17 mouse cellular contexts compared by ENCODE assay signal in genomic region chr16:40307666-40308065, GRCm38 (mm10).
DNase-seq lines count a peak whose midpoint lies in the region; ATAC-seq and TF ChIP-seq lines count a peak whose summit lies in the region.
"Had no signal": no experiment of that assay in that cellular context is flagged by ENCODE, and none has a peak within 500 bp of the region (broad histone marks: within the 10 kb centered on the region; RNA-seq: fewer than 3 reads in every experiment).

No protein-coding gene starts in this region.

- no peak overlapping the region for H3K4me2 ChIP-seq in embryonic facial prominence, embryonic 14.5 days (ENCODE audit: low read depth, low read length)
- no peak overlapping the region for H3K4me2 ChIP-seq in hindbrain, postnatal 0 days (ENCODE audit: low read depth, low read length)
- H3K4me2 ChIP-seq in midbrain, embryonic 16.5 days (ENCODE audit: low read length) = no peak overlapping the region
- H3K4me2 ChIP-seq in midbrain, embryonic 11.5 days = no peak overlapping the region
- H3K4me2 ChIP-seq: embryonic facial prominence, embryonic 13.5 days; forebrain, embryonic 15.5 days; heart, embryonic 13.5 days; hindbrain, embryonic 15.5 days had no signal

- 54% methylated on average over 2 of the region's 2 CpGs for WGBS in embryonic facial prominence, embryonic 14.5 days
- 60% methylated on average over 2 of the region's 2 CpGs for WGBS in embryonic facial prominence, embryonic 10.5 days
- 43% methylated on average over 2 of the region's 2 CpGs for WGBS in hindbrain, postnatal 0 days
- 64% methylated on average over 2 of the region's 2 CpGs for WGBS in hindbrain, embryonic 10.5 days
- WGBS in midbrain, embryonic 16.5 days = 40% methylated on average over 2 of the region's 2 CpGs
- 63% methylated on average over 2 of the region's 2 CpGs for WGBS in midbrain, embryonic 11.5 days

- H3K9me3 ChIP-seq in embryonic facial prominence, embryonic 14.5 days (ENCODE audit: control insufficient read depth, low read length) = no peaks in the 10 kb centered on the region
- no peaks in the 10 kb centered on the region for H3K9me3 ChIP-seq in embryonic facial prominence, embryonic 10.5 days
- H3K9me3 ChIP-seq in hindbrain, postnatal 0 days (ENCODE audit: low read length) = no peaks in the 10 kb centered on the region
- no peaks in the 10 kb centered on the region for H3K9me3 ChIP-seq in hindbrain, embryonic 10.5 days
- no peaks in the 10 kb centered on the region for H3K9me3 ChIP-seq in midbrain, embryonic 16.5 days (replicated peaks; ENCODE audit: control insufficient read depth, low read length, poor library complexity, severe bottlenecking)
- H3K9me3 ChIP-seq in midbrain, embryonic 11.5 days (ENCODE audit: control insufficient read depth, low read length) = no peaks in the 10 kb centered on the region
- H3K9me3 ChIP-seq: embryonic facial prominence, embryonic 13.5 days; forebrain, embryonic 15.5 days; heart, embryonic 13.5 days; hindbrain, embryonic 15.5 days had no signal

- H3K4me3 ChIP-seq in embryonic facial prominence, embryonic 14.5 days (ENCODE audit: low read depth, low read length) = no peak overlapping the region
- no peak overlapping the region for H3K4me3 ChIP-seq in embryonic facial prominence, embryonic 10.5 days
- no peak overlapping the region for H3K4me3 ChIP-seq in hindbrain, postnatal 0 days (ENCODE audit: low read length)
- no peak overlapping the region for H3K4me3 ChIP-seq in hindbrain, embryonic 10.5 days
- no peak overlapping the region for H3K4me3 ChIP-seq in midbrain, embryonic 16.5 days (ENCODE audit: low read depth, low read length)
- no peak overlapping the region for H3K4me3 ChIP-seq in midbrain, embryonic 11.5 days (ENCODE audit: low read depth, low read length)
- H3K4me3 ChIP-seq: embryonic facial prominence, embryonic 13.5 days; forebrain, embryonic 15.5 days; heart, embryonic 13.5 days; hindbrain, embryonic 15.5 days had no signal

- ATAC-seq in embryonic facial prominence, embryonic 14.5 days (ENCODE audit: low read depth) = no peak
- no peak for ATAC-seq in hindbrain, postnatal 0 days
- no peak for ATAC-seq in midbrain, embryonic 16.5 days
- no peak for ATAC-seq in midbrain, embryonic 11.5 days (ENCODE audit: low FRiP score)
- ATAC-seq: forebrain, embryonic 15.5 days had no signal

- TF ChIP-seq CTCF in hindbrain, postnatal 0 days (IDR thresholded peaks at IDR 0.05; ENCODE audit: low read depth) = no peak

- peak; percentile 30 for DNase-seq in embryonic facial prominence, embryonic 14.5 days (ENCODE audit: low spot score)
- no peak for DNase-seq in embryonic facial prominence, embryonic 10.5 days (ENCODE audit: low spot score)
- peak; percentile 29 for DNase-seq in hindbrain, postnatal 0 days (ENCODE audit: low spot score)
- DNase-seq in hindbrain, embryonic 10.5 days (ENCODE audit: low spot score) = no peak
- no peak for DNase-seq in midbrain, embryonic 11.5 days (ENCODE audit: low spot score, missing footprints)
- DNase-seq in adrenal gland, adult 2 months = no peak
- DNase-seq: adrenal gland, postnatal 14 days; cerebellum, adult 2 months; cerebellum, postnatal 25 days; gastrocnemius, postnatal 36 days; heart, adult 11 months; heart, postnatal 36 days had no signal

- H3K36me3 ChIP-seq in embryonic facial prominence, embryonic 14.5 days (ENCODE audit: control insufficient read depth, insufficient read depth, low read length) = no peaks in the 10 kb centered on the region
- no peaks in the 10 kb centered on the region for H3K36me3 ChIP-seq in embryonic facial prominence, embryonic 10.5 days (replicated peaks)
- no peaks in the 10 kb centered on the region for H3K36me3 ChIP-seq in hindbrain, postnatal 0 days (ENCODE audit: insufficient read depth, low read length)
- no peaks in the 10 kb centered on the region for H3K36me3 ChIP-seq in hindbrain, embryonic 10.5 days
- H3K36me3 ChIP-seq in midbrain, embryonic 16.5 days (ENCODE audit: control insufficient read depth, insufficient read depth, low read length) = no peaks in the 10 kb centered on the region
- no peaks in the 10 kb centered on the region for H3K36me3 ChIP-seq in midbrain, embryonic 11.5 days (ENCODE audit: control insufficient read depth, insufficient read depth, low read length)
- H3K36me3 ChIP-seq: embryonic facial prominence, embryonic 13.5 days; forebrain, embryonic 15.5 days; heart, embryonic 13.5 days; hindbrain, embryonic 15.5 days had no signal

- H3K27ac ChIP-seq in embryonic facial prominence, embryonic 14.5 days (replicated peaks; ENCODE audit: low read depth, low read length) = no peak overlapping the region
- H3K27ac ChIP-seq in embryonic facial prominence, embryonic 10.5 days (replicated peaks) = no peak overlapping the region
- H3K27ac ChIP-seq in hindbrain, postnatal 0 days = no peak overlapping the region
- no peak overlapping the region for H3K27ac ChIP-seq in hindbrain, embryonic 10.5 days
- peak overlapping the region; percentile 49; the same call in 1 of the 2 replicates for H3K27ac ChIP-seq in midbrain, embryonic 16.5 days (ENCODE audit: low read length)
- no peak overlapping the region for H3K27ac ChIP-seq in midbrain, embryonic 11.5 days (ENCODE audit: low read depth, low read length)
- H3K27ac ChIP-seq: embryonic facial prominence, embryonic 13.5 days; forebrain, embryonic 15.5 days; heart, embryonic 13.5 days; hindbrain, embryonic 15.5 days had no signal

- no peaks in the 10 kb centered on the region for H3K27me3 ChIP-seq in embryonic facial prominence, embryonic 14.5 days (replicated peaks; ENCODE audit: control insufficient read depth, insufficient read depth, low read length)
- H3K27me3 ChIP-seq in embryonic facial prominence, embryonic 10.5 days (replicated peaks; ENCODE audit: low read depth, poor library complexity, severe bottlenecking) = no peaks in the 10 kb centered on the region
- H3K27me3 ChIP-seq in hindbrain, postnatal 0 days (ENCODE audit: insufficient read depth, low read length) = no peaks in the 10 kb centered on the region
- H3K27me3 ChIP-seq in hindbrain, embryonic 10.5 days (ENCODE audit: insufficient read depth, poor library complexity, severe bottlenecking) = no peaks in the 10 kb centered on the region
- no peaks in the 10 kb centered on the region for H3K27me3 ChIP-seq in midbrain, embryonic 16.5 days (ENCODE audit: control insufficient read depth, insufficient read depth, low read depth, low read length)
- H3K27me3 ChIP-seq in midbrain, embryonic 11.5 days (ENCODE audit: control insufficient read depth, insufficient read depth, low read length) = no peaks in the 10 kb centered on the region
- H3K27me3 ChIP-seq: embryonic facial prominence, embryonic 13.5 days; forebrain, embryonic 15.5 days; heart, embryonic 13.5 days; hindbrain, embryonic 15.5 days had no signal

- H3K9ac ChIP-seq in embryonic facial prominence, embryonic 14.5 days (ENCODE audit: low read depth, low read length) = no peak overlapping the region
- no peak overlapping the region for H3K9ac ChIP-seq in hindbrain, postnatal 0 days (replicated peaks; ENCODE audit: low read length)
- H3K9ac ChIP-seq in midbrain, embryonic 16.5 days (ENCODE audit: low read depth, low read length) = no peak overlapping the region
- H3K9ac ChIP-seq in midbrain, embryonic 11.5 days (ENCODE audit: low read length) = no peak overlapping the region
- H3K9ac ChIP-seq: embryonic facial prominence, embryonic 13.5 days; forebrain, embryonic 15.5 days; heart, embryonic 13.5 days; hindbrain, embryonic 15.5 days had no signal

- no peaks in the 10 kb centered on the region for H3K4me1 ChIP-seq in embryonic facial prominence, embryonic 14.5 days (ENCODE audit: control insufficient read depth, insufficient read depth, low read length)
- H3K4me1 ChIP-seq in embryonic facial prominence, embryonic 10.5 days = no peaks in the 10 kb centered on the region
- no peaks in the 10 kb centered on the region for H3K4me1 ChIP-seq in hindbrain, postnatal 0 days (ENCODE audit: insufficient read depth, low read length)
- no peaks in the 10 kb centered on the region for H3K4me1 ChIP-seq in hindbrain, embryonic 10.5 days (replicated peaks)
- H3K4me1 ChIP-seq in midbrain, embryonic 16.5 days (ENCODE audit: control insufficient read depth, insufficient read depth, low read length) = peaks cover 3% of the 10 kb centered on the region
- H3K4me1 ChIP-seq in midbrain, embryonic 11.5 days (ENCODE audit: control insufficient read depth, insufficient read depth, low read length) = no peaks in the 10 kb centered on the region
- H3K4me1 ChIP-seq: embryonic facial prominence, embryonic 13.5 days; heart, embryonic 13.5 days had no signal

Comparison
In these comparisons a context has a peak if more than half of its experiments do, and no peak if none do; other contexts are left out.
1. DNase-seq: peak in embryonic facial prominence, embryonic 14.5 days (single experiment) and hindbrain, postnatal 0 days (single experiment); none in embryonic facial prominence, embryonic 10.5 days (single experiment), hindbrain, embryonic 10.5 days (single experiment), midbrain, embryonic 11.5 days (single experiment) and adrenal gland, adult 2 months (single experiment).